Mouse (Mus musculus) hindbrain, embryonic 15.5 days (tissue): ENCODE results near the gene Fcrla. TPM values are rescaled to one million over a fixed set of nuclear protein-coding genes. Genes with fewer than 3 reads are reported as not detected.
"Not testable (repeated sequence)": the region's sequence is repeated elsewhere in the genome, so short reads cannot be mapped to it uniquely, and the experiment has no call there.

ENCODE experiments used
- ATAC-seq: fragments of 200-750 bp; cut with Nextera tagmentation; 2 replicates; pipeline ENCODE4 v1.8.0; 2017; ENCODE audit warnings: low read depth, moderate number of reproducible peaks, moderate TSS enrichment; ENCODE audit not compliant: low FRiP score
- H3K27ac ChIP-seq: fragments of 300-500 bp; sonication (generic); replicated peaks from 2 replicates; pipeline ENCODE4 v1.5.1; 2015; ENCODE audit warnings: mild to moderate bottlenecking, inconsistent platforms
- H3K27me3 ChIP-seq: fragments of 300-500 bp; sonication (generic); 2 replicates; pipeline ENCODE4 v1.6.1; 2015; ENCODE audit warnings: control low read depth, inconsistent platforms
- H3K36me3 ChIP-seq: fragments of 300-500 bp; sonication (generic); 2 replicates; pipeline ENCODE4 v1.6.1; 2015; ENCODE audit warnings: control low read depth, inconsistent platforms
- H3K4me1 ChIP-seq: fragments of 300-500 bp; sonication (generic); replicated peaks from 2 replicates; pipeline ENCODE4 v1.6.1; 2015; ENCODE audit warnings: control low read depth, inconsistent platforms
- H3K4me2 ChIP-seq: fragments of 300-500 bp; sonication (generic); 2 replicates; pipeline ENCODE4 v1.6.1; 2015; ENCODE audit warnings: moderate library complexity, mild to moderate bottlenecking, inconsistent platforms
- H3K4me3 ChIP-seq: fragments of 300-500 bp; sonication (generic); 2 replicates; pipeline ENCODE4 v1.5.1; 2015; ENCODE audit warnings: mild to moderate bottlenecking, inconsistent platforms
- H3K9ac ChIP-seq: fragments of 300-500 bp; sonication (generic); 2 replicates; pipeline ENCODE4 v1.6.1; 2015; ENCODE audit warnings: inconsistent platforms
- H3K9me3 ChIP-seq: fragments of 300-500 bp; sonication (generic); 2 replicates; pipeline ENCODE4 v1.6.1; 2016; ENCODE audit warnings: control low read depth, inconsistent platforms
- WGBS: fragments of 180-500 bp; shearing (Covaris S2); methylation state at CpG from one replicate; pipeline ENCODE4 v1.1.7; 2015; 5-methylcytosine and 5-hydroxymethylcytosine counted together
- polyA plus RNA-seq: library from polyadenylated mRNA; unstranded; fragments of >200 nt; fragmentation: Nextera tagmentation; extraction: Ambion mirVana; gene quantifications from 2 replicates; pipeline ENCODE4 v1.2.1, GENCODE M21; 2015

Gene Fcrla
- polyA plus RNA-seq, result not detected in 2 replicates

DNA sequence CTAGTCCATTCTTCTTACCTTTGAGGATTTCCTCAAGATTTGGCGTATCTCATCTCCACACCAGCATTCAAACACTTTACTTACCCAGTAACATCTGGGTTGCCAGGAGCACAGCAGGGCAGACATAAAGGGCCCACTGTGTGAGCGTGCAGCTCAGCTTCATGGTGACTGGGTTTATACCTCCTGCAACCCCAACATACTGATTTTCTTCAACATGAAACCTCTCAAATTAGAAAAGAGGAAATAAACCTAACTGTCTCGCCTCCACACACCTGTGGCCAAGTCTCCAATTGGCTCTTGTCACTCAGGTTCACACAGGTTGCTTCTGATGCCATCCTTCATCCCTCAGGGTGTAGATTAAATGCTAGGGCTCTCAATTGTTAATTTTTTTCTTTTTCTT, at the start of gene Fcrla:
Gene Fcrla, minus strand, starts transcription at position 206 of the 400 bp plus-strand sequence.
- no peaks in the 10 kb centered on the region for H3K27me3 ChIP-seq
- 82% methylated on average over 3 of the region's 3 CpGs for WGBS
- H3K36me3 ChIP-seq, result no peaks in the 10 kb centered on the region
- H3K4me2 ChIP-seq, result no peak within 1 kb of the TSS
- no peak within 1 kb of the TSS for H3K4me3 ChIP-seq
- H3K27ac ChIP-seq, result no peak within 1 kb of the TSS
- no peak for ATAC-seq
- no peak within 1 kb of the TSS for H3K9ac ChIP-seq
- no peaks in the 10 kb centered on the region for H3K4me1 ChIP-seq
- H3K9me3 ChIP-seq, result no peaks in the 10 kb centered on the region

DNA sequence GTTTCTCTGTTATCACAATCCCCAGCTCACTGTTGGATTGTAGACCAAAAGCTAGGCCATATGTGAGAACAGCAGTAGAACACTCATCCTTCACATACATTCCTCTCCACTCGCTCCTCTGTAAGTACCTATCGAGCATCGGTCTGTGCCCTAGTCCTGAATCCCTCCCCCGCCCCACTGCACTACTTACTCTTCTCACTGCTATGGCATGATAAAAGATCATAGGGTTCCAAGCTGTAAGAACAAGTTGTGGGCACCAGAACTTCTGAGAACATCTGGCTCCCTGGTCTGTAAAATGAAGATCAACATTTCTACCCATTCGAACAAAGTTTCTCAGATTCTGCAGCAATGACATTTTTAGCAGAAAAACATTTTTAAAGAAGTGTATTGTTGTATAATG, 49.1 kb upstream of the Fcrla start, which contains the start of gene Fcgr2b:
Gene Fcgr2b, minus strand, starts transcription at position 101 of the 400 bp plus-strand sequence.
- Histone ChIP-seq H3K27me3 (no peaks in the 10 kb centered on the region), H3K9ac (no peak within 1 kb of the TSS), H3K27ac (no peak within 1 kb of the TSS), H3K4me1 (no peaks in the 10 kb centered on the region), H3K9me3 (no peaks in the 10 kb centered on the region), H3K36me3 (no peaks in the 10 kb centered on the region), H3K4me3 (no peak within 1 kb of the TSS), H3K4me2 (no peak within 1 kb of the TSS)
- ATAC-seq, result no peak
- WGBS, result 92% methylated on average over 5 of the region's 5 CpGs

DNA sequence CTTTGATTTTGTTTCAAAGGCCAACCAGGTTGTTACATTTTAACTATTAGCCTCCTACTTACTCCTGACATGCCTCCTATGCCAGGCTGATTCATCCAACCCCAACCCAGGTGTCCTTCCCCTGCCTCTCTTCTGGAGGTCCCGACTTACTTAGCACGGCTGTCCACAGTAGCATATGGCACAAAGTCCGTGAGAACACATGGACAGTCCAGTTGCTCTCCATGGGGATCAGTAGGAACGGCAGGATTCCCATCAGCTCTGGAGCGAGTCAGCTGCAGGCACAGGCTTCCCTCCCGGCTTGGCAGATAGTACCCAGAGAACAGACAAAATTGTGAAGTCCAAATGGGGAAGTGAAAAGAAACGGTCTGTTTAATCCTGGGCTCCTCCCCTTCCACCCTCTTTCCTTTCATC, 48.4 kb upstream of the Fcrla start:
- Histone ChIP-seq H3K9ac (no peak overlapping the region), H3K27me3 (no peaks in the 10 kb centered on the region), H3K4me2 (no peak overlapping the region), H3K36me3 (no peaks in the 10 kb centered on the region), H3K27ac (no peak overlapping the region), H3K4me1 (no peaks in the 10 kb centered on the region), H3K9me3 (no peaks in the 10 kb centered on the region), H3K4me3 (no peak overlapping the region)
- no peak for ATAC-seq
- 73% methylated on average over 7 of the region's 7 CpGs for WGBS

DNA sequence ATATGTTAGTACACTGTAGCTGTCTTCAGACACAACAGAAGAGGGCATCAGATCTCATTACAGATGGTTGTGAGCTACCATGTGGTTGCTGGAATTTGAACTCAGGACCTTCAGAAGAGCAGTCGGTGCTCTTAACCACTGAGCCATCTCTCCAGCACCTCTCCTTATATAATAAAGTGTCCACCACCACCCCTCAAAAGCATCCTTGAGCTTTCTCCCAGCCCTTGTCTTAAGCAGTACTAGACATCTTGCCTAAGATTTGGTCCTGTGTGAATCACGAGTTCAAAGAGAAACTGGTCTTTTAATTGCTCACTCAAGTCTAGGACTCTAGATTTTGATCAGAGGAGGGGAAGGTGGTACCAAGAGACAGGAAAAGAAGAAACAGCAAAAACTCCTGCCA, 48.0 kb upstream of the Fcrla start:
- not testable (repeated sequence) for H3K27me3 ChIP-seq, H3K27ac ChIP-seq, H3K9ac ChIP-seq, H3K4me3 ChIP-seq, H3K9me3 ChIP-seq, H3K36me3 ChIP-seq, H3K4me2 ChIP-seq, H3K4me1 ChIP-seq, ATAC-seq
- 80% methylated on average over 2 of the region's 2 CpGs for WGBS

DNA sequence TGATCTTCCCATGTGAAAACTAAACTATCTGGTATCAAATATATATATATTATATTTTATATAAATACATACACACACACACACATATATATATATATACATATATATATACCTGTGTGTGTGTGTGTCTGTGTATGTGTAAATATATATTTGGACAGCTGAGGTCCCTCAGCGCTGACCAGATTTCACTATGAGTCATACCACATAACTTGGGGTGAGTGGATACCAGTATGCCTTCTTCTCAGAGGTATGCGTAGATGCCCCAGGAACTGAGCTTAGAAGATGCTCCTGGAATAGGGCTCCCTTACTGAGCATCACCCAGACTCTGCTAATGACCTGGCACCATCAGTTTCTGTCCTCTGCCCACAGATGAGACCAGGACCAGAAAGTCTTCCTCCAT, 47.4 kb upstream of the Fcrla start:
- no peak overlapping the region for H3K27ac ChIP-seq
- WGBS, result 92% methylated on average over 2 of the region's 2 CpGs
- ATAC-seq, result no peak

DNA sequence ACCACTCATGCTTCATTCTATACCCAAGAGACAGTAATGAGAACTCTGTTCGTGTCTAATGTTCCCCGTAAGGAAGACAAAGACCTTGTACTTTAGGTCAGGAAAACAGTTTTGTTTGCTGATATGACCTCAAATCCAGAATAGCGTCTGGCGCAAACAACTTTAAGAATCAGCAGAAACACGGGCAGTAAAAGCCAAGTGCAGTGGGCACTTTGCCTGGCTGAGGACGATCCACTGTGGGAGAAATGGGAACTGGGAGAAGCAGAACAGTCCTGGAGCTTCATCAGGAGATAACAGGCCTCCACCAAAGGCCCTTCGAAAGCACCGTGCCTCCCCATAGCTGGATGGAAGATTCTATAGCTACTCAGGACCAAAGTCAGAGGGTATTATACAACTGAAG, 46.8 kb upstream of the Fcrla start:
- no peak overlapping the region for H3K4me2 ChIP-seq
- WGBS, result 86% methylated on average over 8 of the region's 8 CpGs
- ATAC-seq, result no peak

More for the DNA sequence above, 47.4 kb upstream of the Fcrla start:
- no peak overlapping the region for H3K4me3 ChIP-seq
- no peaks in the 10 kb centered on the region for H3K4me1 ChIP-seq
- H3K9ac ChIP-seq, result no peak overlapping the region
- H3K4me2 ChIP-seq, result no peak overlapping the region
- H3K9me3 ChIP-seq, result no peaks in the 10 kb centered on the region
- no peaks in the 10 kb centered on the region for H3K27me3 ChIP-seq
- H3K36me3 ChIP-seq, result no peaks in the 10 kb centered on the region

DNA sequence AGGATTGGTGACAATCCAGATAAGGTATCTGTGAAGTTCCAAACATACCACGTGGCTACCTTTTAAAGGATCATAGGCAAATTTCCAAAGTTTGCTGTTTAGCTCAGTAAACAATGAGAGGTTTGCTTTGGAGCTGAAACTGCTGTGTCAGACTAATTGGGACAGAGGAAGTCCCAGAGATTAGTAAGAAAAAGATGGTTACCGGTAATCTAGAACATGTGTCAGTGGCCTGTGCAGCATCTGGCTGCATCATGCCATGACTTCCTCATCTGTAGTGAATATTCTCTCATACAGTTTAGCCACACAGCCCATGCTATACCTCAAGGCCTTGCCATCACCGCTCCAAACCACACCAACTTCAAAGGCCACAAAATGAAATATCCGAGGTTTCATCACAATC, 45.6 kb upstream of the Fcrla start:
- Histone ChIP-seq H3K9ac (no peak overlapping the region), H3K36me3 (no peaks in the 10 kb centered on the region), H3K4me3 (no peak overlapping the region), H3K4me1 (no peaks in the 10 kb centered on the region), H3K27ac (no peak overlapping the region), H3K9me3 (no peaks in the 10 kb centered on the region), H3K27me3 (no peaks in the 10 kb centered on the region), H3K4me2 (no peak overlapping the region)
- 88% methylated on average over 4 of the region's 4 CpGs for WGBS
- no peak for ATAC-seq

More for the DNA sequence above, 46.8 kb upstream of the Fcrla start:
- Histone ChIP-seq H3K4me1 (no peaks in the 10 kb centered on the region), H3K4me3 (no peak overlapping the region), H3K9ac (no peak overlapping the region), H3K27ac (no peak overlapping the region), H3K9me3 (no peaks in the 10 kb centered on the region), H3K27me3 (no peaks in the 10 kb centered on the region), H3K36me3 (no peaks in the 10 kb centered on the region)

DNA sequence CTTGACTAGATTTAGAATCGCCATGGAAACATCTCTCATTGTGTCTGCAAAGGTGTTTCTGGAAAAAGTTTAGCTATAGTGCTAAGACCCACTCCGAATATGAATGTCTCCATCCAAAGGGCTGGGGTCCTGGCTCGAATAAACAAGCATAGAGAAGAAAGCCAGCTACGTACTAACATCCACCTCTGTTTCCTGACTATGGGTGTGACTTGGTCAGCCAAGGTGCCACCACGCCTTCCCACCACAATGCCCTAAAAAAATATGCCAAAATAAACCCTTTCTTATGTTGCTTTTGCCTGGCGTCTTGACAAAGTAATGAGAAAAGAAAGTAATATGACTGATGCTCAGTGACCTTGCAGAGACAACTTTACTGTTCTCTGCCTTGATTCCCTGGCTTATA, 45.1 kb upstream of the Fcrla start:
- Histone ChIP-seq H3K27me3 (no peaks in the 10 kb centered on the region), H3K4me2 (no peak overlapping the region), H3K9me3 (no peaks in the 10 kb centered on the region), H3K4me3 (no peak overlapping the region), H3K27ac (no peak overlapping the region), H3K36me3 (no peaks in the 10 kb centered on the region), H3K4me1 (no peaks in the 10 kb centered on the region), H3K9ac (no peak overlapping the region)
- 87% methylated on average over 6 of the region's 6 CpGs for WGBS
- ATAC-seq, result no peak

DNA sequence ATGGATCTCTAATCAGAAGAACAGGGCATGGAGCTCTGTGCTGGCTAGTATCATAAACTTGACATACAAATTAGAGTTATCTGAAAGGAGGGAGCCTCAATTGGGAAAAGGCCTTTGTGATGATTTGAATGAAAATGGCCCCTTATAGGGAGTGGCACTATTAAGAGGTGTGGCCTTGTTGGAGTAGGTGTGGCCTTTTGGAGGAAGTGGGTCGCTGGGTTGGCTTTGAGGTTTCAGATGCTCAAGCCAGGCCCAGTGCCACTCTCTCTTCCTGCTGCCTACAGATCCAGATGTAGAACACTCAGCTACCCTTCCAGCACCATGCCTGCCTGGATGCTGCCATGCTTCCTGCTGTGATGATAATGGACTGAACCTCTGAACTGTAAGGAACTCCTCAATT, 41.2 kb upstream of the Fcrla start:
- H3K27me3 ChIP-seq, result no peaks in the 10 kb centered on the region
- H3K27ac ChIP-seq, result no peak overlapping the region
- H3K9ac ChIP-seq, result no peak overlapping the region
- no peak overlapping the region for H3K4me3 ChIP-seq
- whole genome bisulfite sequencing, result 67% methylated on average over 1 of the region's 1 CpGs
- no peak overlapping the region for H3K4me2 ChIP-seq
- no peaks in the 10 kb centered on the region for H3K9me3 ChIP-seq
- no peaks in the 10 kb centered on the region for H3K4me1 ChIP-seq
- no peaks in the 10 kb centered on the region for H3K36me3 ChIP-seq
- no peak for ATAC-seq

DNA sequence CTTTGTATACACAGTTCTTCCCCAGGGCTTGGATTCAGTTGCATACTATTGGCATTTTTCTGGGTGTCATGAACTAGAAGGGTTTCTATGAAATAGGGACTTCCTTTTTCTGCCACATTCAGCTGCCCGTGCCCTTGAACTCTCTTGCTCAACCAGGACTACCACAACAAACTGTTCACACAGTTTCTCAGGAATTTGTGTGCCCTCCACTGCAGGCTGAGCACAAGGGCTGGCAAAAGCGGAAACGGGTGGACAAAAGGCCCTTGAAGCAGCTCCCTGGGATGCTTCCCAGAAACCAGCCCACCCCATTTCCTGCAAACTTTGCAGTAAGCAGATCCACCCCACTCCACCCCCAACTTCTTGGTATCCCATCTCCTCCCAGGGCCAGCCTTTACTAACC, 40.2 kb upstream of the Fcrla start:
- H3K27ac ChIP-seq, result no peak overlapping the region
- no peak for ATAC-seq
- H3K9ac ChIP-seq, result no peak overlapping the region
- H3K4me2 ChIP-seq, result no peak overlapping the region
- H3K4me3 ChIP-seq, result no peak overlapping the region
- no peaks in the 10 kb centered on the region for H3K27me3 ChIP-seq
- WGBS, result 84% methylated on average over 3 of the region's 3 CpGs
- H3K9me3 ChIP-seq, result no peaks in the 10 kb centered on the region
- no peaks in the 10 kb centered on the region for H3K36me3 ChIP-seq
- no peaks in the 10 kb centered on the region for H3K4me1 ChIP-seq

DNA sequence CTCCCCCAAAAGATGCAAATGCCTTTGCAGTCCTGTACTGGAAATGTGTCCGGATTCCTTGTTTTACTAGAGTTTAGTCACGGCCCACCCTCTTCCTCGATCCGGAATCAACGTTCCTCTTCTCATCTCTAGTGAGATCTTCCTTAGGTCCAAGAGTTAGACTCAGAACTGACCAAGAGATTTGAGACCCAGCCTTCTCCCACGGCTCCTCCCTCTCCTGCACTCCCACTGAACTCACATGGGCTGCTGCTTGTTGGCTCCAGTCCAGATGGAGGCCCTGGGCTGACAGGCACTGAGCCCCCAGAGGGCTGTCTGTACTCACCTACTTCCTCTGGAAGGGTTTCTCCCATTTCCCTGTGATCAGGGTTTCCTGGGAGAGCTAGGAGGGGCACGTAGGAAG, 35.7 kb upstream of the Fcrla start:
- no peak for ATAC-seq
- Histone ChIP-seq H3K4me2 (no peak overlapping the region), H3K4me3 (no peak overlapping the region), H3K9me3 (no peaks in the 10 kb centered on the region), H3K27me3 (no peaks in the 10 kb centered on the region), H3K36me3 (no peaks in the 10 kb centered on the region), H3K4me1 (no peaks in the 10 kb centered on the region), H3K27ac (no peak overlapping the region), H3K9ac (no peak overlapping the region)
- WGBS, result 73% methylated on average over 7 of the region's 7 CpGs

DNA sequence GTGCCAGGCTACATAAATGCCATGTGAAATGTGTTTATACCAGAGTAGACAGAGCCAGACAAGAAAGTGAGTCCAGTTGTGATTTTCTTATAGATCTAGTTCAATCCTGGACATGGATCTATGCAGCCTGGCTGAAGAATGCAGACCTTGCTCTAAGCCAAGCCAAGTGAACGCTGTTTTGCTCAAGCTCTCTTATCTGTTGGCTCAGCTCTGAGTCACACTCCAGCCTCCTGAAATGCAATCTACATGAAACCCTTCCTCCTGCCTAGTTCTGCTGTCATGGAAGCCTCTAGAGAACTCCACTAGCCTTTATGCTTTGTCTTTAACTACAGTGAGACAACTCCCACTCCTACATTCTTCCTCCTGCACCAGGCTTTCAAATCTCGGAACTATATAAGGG, 34.9 kb upstream of the Fcrla start:
- Histone ChIP-seq H3K9ac (no peak overlapping the region), H3K36me3 (no peaks in the 10 kb centered on the region), H3K4me3 (no peak overlapping the region), H3K4me2 (no peak overlapping the region), H3K27me3 (no peaks in the 10 kb centered on the region), H3K27ac (no peak overlapping the region), H3K9me3 (no peaks in the 10 kb centered on the region), H3K4me1 (no peaks in the 10 kb centered on the region)
- WGBS, result 74% methylated on average over 2 of the region's 2 CpGs
- ATAC-seq, result no peak

DNA sequence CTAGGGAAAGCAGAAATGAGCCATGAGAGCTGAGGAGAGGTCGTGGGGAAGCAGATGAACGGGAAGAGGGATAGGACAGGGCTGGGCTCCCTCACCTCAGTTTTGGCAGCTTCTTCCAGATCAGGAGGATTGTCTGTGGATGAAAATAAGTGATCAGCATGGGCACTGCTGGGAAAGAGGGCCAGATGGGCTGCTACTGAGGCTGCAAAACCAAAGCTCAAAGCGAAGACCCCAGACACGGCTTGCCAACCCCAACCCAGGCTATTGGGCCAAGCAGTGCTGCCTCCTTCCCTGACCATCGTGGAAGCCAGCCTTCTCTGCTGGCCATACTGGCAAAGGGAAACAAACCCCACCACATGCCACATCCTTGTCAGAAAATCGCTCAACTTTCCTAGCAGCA, 33.7 kb upstream of the Fcrla start:
- Histone ChIP-seq H3K4me1 (no peaks in the 10 kb centered on the region), H3K9me3 (no peaks in the 10 kb centered on the region), H3K4me3 (no peak overlapping the region), H3K27ac (no peak overlapping the region), H3K27me3 (no peaks in the 10 kb centered on the region), H3K4me2 (no peak overlapping the region), H3K9ac (no peak overlapping the region), H3K36me3 (no peaks in the 10 kb centered on the region)
- no peak for ATAC-seq
- 80% methylated on average over 6 of the region's 6 CpGs for WGBS
